In genomic region chr1:37350886-37351651, GRCm38 (mm10) we compare ENCODE assay signal across 8 mouse cellular contexts. TPM values are rescaled to one million over a fixed set of nuclear protein-coding genes. Genes with fewer than 3 reads are reported as not detected.
DNase-seq lines count a peak whose midpoint lies in the region; ATAC-seq lines count a peak whose summit lies in the region.

No protein-coding gene starts in this region.

- peak; percentile 75 for ATAC-seq in limb, embryonic 13.5 days (ENCODE audit: low FRiP score, low read depth)
- peak; percentile 56; the same call in 1 of the 2 replicates for ATAC-seq in neural tube, embryonic 12.5 days (ENCODE audit: low FRiP score, low read depth)

- H3K27ac ChIP-seq in limb, embryonic 13.5 days, result peak overlapping the region; percentile 1; the same call in 1 of the 2 replicates
- H3K27ac ChIP-seq in limb, embryonic 10.5 days, result no peak overlapping the region
- H3K27ac ChIP-seq in neural tube, embryonic 12.5 days, result no peak overlapping the region

- no peak overlapping the region for H3K4me3 ChIP-seq in limb, embryonic 13.5 days
- H3K4me3 ChIP-seq in limb, embryonic 10.5 days, result no peak overlapping the region
- H3K4me3 ChIP-seq in neural tube, embryonic 12.5 days, result no peak overlapping the region

- H3K4me2 ChIP-seq in limb, embryonic 13.5 days (replicated peaks), result no peak overlapping the region
- no peak overlapping the region for H3K4me2 ChIP-seq in neural tube, embryonic 12.5 days (replicated peaks)

- no peaks in the 10 kb centered on the region for H3K27me3 ChIP-seq in limb, embryonic 13.5 days
- no peaks in the 10 kb centered on the region for H3K27me3 ChIP-seq in limb, embryonic 10.5 days (ENCODE audit: low read depth, poor library complexity, severe bottlenecking)
- no peaks in the 10 kb centered on the region for H3K27me3 ChIP-seq in neural tube, embryonic 12.5 days (replicated peaks)

- H3K4me1 ChIP-seq in limb, embryonic 13.5 days, result peaks cover 22% of the 10 kb centered on the region
- H3K4me1 ChIP-seq in limb, embryonic 10.5 days, result 0 out of 2 replicates have a peak, but pooled peaks cover 4% of the 10 kb centered on the region
- H3K4me1 ChIP-seq in neural tube, embryonic 12.5 days, result peaks cover 8% of the 10 kb centered on the region

- DNase-seq in limb, embryonic 10.5 days (ENCODE audit: low spot score), result no peak
- DNase-seq in frontal cortex, postnatal 36 days (ENCODE audit: low spot score in 2 of 2), result peak; percentile 75 to 81
- peak; percentile 63 to 78 for DNase-seq in left cerebral cortex, adult 18-20 months (ENCODE audit: low spot score in 2 of 2)
- no peak for DNase-seq in adrenal gland, adult 2 months
- no peak for DNase-seq in adrenal gland, postnatal 14 days
- no peak for DNase-seq in adrenal gland, adult 18-20 months (ENCODE audit: low spot score in 2 of 2)

- WGBS in limb, embryonic 13.5 days, result 64% methylated on average over 7 of the region's 7 CpGs
- 78% methylated on average over 7 of the region's 7 CpGs for WGBS in limb, embryonic 10.5 days
- WGBS in neural tube, embryonic 12.5 days, result 61% methylated on average over 7 of the region's 7 CpGs

- H3K9me3 ChIP-seq in limb, embryonic 13.5 days, result no peaks in the 10 kb centered on the region
- no peaks in the 10 kb centered on the region for H3K9me3 ChIP-seq in limb, embryonic 10.5 days (replicated peaks)
- H3K9me3 ChIP-seq in neural tube, embryonic 12.5 days, result no peaks in the 10 kb centered on the region

- H3K36me3 ChIP-seq in limb, embryonic 13.5 days, result no peaks in the 10 kb centered on the region
- H3K36me3 ChIP-seq in limb, embryonic 10.5 days, result no peaks in the 10 kb centered on the region
- no peaks in the 10 kb centered on the region for H3K36me3 ChIP-seq in neural tube, embryonic 12.5 days

- no peak overlapping the region for H3K9ac ChIP-seq in limb, embryonic 13.5 days
- H3K9ac ChIP-seq in neural tube, embryonic 12.5 days, result no peak overlapping the region

RNA-seq across cellular contexts. Expression of gene Inpp4a, which starts 51.4 kb away (rescaled TPM):
- polyA plus RNA-seq in limb, embryonic 13.5 days (2015; fragmentation: Nextera tagmentation; extraction: Ambion mirVana), result 20.9 and 21.2 TPM in 2 replicates
- polyA plus RNA-seq in limb, embryonic 10.5 days (2016; fragmentation: Nextera tagmentation; extraction: Ambion mirVana), result 7.9 and 11.3 TPM in 2 replicates
- total RNA-seq in left cerebral cortex, adult 18-20 months (2021), result 100 to 1,000 TPM; 212 to 215 TPM
- 33.8 and 39.4 TPM in 2 replicates for polyA plus RNA-seq in neural tube, embryonic 12.5 days (2016; fragmentation: Nextera tagmentation; extraction: Ambion mirVana)
- 10 to 100 TPM; 19.1 to 23.6 TPM for total RNA-seq in adrenal gland, adult 2 months (2021)
- polyA plus RNA-seq in adrenal gland, adult 2 months (2012; rRNA removed), result 13.3 and 14.0 TPM in 2 replicates
- total RNA-seq in adrenal gland, postnatal 14 days (2021), result 21.2 and 23.5 TPM in 2 replicates
- total RNA-seq in adrenal gland, adult 18-20 months (2021), result 10 to 100 TPM; 21.4 to 24.6 TPM

Comparison
In these comparisons a context has a peak if more than half of its experiments do, and no peak if none do; other contexts are left out.
1. DNase-seq: peak in frontal cortex, postnatal 36 days (2 of 2) and left cerebral cortex, adult 18-20 months (2 of 2); none in limb, embryonic 10.5 days (single experiment), adrenal gland, adult 2 months (single experiment), adrenal gland, postnatal 14 days (single experiment) and adrenal gland, adult 18-20 months (0 of 2).